Mouse (Mus musculus): ENCODE data around the gene Xrcc3.

DNA sequence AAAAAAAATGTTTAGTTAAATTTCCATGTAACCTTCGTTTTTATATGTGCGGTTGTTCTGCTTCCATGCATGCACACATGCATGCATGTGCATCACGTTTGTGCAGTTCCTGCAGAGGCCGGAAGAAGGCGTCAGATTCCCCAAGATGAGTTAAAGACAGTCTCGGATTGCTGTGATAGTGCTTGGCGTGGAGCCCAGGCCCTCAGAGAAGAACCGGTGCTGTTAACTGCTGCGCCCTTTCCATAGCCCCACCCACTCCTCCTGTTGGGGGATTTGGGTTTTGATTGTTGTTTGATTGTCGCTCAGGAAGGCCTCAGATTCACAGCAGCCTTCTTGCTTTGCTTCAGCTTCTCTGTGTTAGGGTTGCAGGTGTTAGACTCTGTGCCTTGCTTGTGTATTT lies 44.4 kb downstream of the Xrcc3 start:
- TF ChIP-seq CTCF (IDR thresholded peaks at IDR 0.05; ENCODE audit: control insufficient read depth, insufficient read depth, insufficient read length) (no peak), MAX (IDR thresholded peaks at IDR 0.05) (no peak), CEBPB (IDR thresholded peaks at IDR 0.05; ENCODE audit: low read depth) (no peak), USF1 (IDR thresholded peaks at IDR 0.05; ENCODE audit: low read depth) (no peak), FOSL1 (IDR thresholded peaks at IDR 0.05; ENCODE audit: insufficient read depth, low read length, poor library complexity, severe bottlenecking) (no peak)

Data from C2C12 (cell line).